Mouse (Mus musculus): Measurements from ENCODE around the gene Irf3. TPM values are rescaled to one million over a fixed set of nuclear protein-coding genes. Genes with fewer than 3 reads are reported as not detected.
"Not testable (repeated sequence)": the region's sequence is repeated elsewhere in the genome, so short reads cannot be mapped to it uniquely, and the experiment has no call there.

Gene Irf3
- polyA plus RNA-seq, 1 experiment from 2014 or later, result 75.0 TPM

DNA sequence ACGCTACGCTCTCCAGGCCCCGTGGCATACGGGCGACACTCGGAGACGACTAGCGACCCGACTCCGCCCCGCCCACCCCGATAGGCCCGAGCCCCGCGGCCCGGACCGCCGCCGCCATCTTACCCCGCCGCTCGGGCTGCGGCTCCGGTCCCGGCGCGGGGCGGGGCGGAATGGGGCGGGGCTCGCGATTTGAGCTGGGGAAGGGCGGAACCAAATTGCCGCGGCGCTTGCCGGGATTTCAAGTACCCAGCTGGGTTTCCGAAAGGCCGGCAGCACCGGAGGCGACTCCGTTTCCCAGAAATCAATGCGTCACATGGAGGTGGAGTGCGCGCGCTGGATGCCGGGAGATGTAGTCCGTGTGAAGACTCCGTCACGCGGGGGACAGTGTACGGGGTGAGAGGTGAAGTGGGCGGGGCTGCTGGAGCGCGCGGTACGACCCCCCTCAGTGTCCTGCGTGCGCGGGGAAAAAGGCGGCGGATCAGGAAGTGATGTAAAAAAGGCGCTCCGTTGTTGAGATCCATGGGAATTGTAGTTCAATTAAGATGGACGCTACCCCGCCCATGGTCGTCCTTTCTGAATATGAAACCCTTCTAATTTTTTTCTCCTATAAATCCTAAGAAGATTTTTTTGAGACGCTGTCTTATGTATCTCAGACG is 18.6 kb downstream of the Irf3 start, which contains the start of gene Scaf1:
TSS of gene Scaf1 (minus strand) at position 407 of the 656 bp plus-strand sequence.
- H3K4me1 ChIP-seq, result peaks cover 54% of the 10 kb centered on the region

GRCm38 (mm10) chr7:45016761-45017160 is 19.3 kb downstream of the Irf3 start:
- H3K4me1 ChIP-seq, result peaks cover 56% of the 10 kb centered on the region
- H3K27ac ChIP-seq, result peak overlapping the region; percentile 96
- peaks cover 5% of the 10 kb centered on the region; the same call in 1 of the 2 replicates for H3K27me3 ChIP-seq (ENCODE audit: low read depth, poor library complexity, severe bottlenecking)
- H3K9me3 ChIP-seq (replicated peaks), result no peaks in the 10 kb centered on the region
- H3K36me3 ChIP-seq, result peaks cover 24% of the 10 kb centered on the region
- 6% methylated on average over 4 of the region's 4 CpGs for WGBS
- peak overlapping the region; percentile 99 for H3K4me3 ChIP-seq
- DNase-seq (ENCODE audit: low spot score), result no peak

More for the DNA sequence above, 18.6 kb downstream of the Irf3 start, which contains the start of gene Scaf1:
- H3K27me3 ChIP-seq (ENCODE audit: low read depth, poor library complexity, severe bottlenecking), result peaks cover 5% of the 10 kb centered on the region; the same call in 1 of the 2 replicates
- 1% methylated on average over 69 of the region's 69 CpGs for WGBS
- no peaks in the 10 kb centered on the region for H3K9me3 ChIP-seq (replicated peaks)
- peaks cover 31% of the 10 kb centered on the region for H3K36me3 ChIP-seq
- peak within 1 kb of the TSS; percentile 96 for H3K27ac ChIP-seq
- DNase-seq (ENCODE audit: low spot score), result peak; percentile 99
- peak within 1 kb of the TSS; percentile 99 for H3K4me3 ChIP-seq

GRCm38 (mm10) chr7:45017242-45018061 is 20.0 kb downstream of the Irf3 start, which contains the start of gene Rras:
TSS of gene Rras (plus strand) at chr7:45017961.
- DNase-seq (ENCODE audit: low spot score), result peak; percentile 83
- H3K4me1 ChIP-seq, result peaks cover 56% of the 10 kb centered on the region
- peak within 1 kb of the TSS; percentile 99 for H3K4me3 ChIP-seq
- H3K9me3 ChIP-seq (replicated peaks), result no peaks in the 10 kb centered on the region
- WGBS, result under 1% methylated on average over 36 of the region's 36 CpGs
- H3K36me3 ChIP-seq, result peaks cover 17% of the 10 kb centered on the region
- peaks cover 5% of the 10 kb centered on the region; the same call in 1 of the 2 replicates for H3K27me3 ChIP-seq (ENCODE audit: low read depth, poor library complexity, severe bottlenecking)
- H3K27ac ChIP-seq, result peak within 1 kb of the TSS; percentile 96

DNA sequence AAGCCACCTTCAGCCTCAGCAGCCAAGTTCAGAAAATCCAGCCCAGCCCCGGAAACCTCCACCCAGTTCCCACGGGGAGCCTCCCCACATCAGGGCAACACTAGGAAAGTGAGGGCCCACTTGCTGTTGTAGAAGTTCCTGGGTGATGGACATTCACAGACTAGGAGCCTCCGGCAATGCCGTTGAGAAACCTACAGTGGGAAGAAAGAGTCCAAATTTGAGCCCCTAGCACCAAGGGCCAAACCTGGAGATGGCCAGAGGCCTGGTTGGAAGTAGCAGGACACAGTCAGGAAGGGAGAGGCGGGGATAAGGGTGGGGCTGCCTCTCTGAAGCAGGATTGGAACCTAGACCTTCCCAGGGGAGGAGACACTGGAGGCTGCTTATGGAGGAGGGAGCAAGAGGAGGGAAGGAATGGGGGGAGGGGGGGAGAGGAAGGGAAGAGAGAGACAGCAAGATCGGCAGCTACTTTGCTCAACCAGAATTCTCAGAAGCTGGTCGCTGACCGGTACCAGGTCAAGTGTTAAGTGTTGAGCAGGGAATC is 21.7 kb downstream of the Irf3 start:
- peak overlapping the region; percentile 42 for H3K27ac ChIP-seq
- DNase-seq (ENCODE audit: low spot score), result no peak
- 36% methylated on average over 8 of the region's 8 CpGs for WGBS
- no peaks in the 10 kb centered on the region for H3K9me3 ChIP-seq (replicated peaks)
- H3K36me3 ChIP-seq, result peaks cover under 1% of the 10 kb centered on the region; the same call in 1 of the 2 replicates
- H3K27me3 ChIP-seq (ENCODE audit: low read depth, poor library complexity, severe bottlenecking), result peaks cover 5% of the 10 kb centered on the region; the same call in 1 of the 2 replicates
- peak overlapping the region; percentile 99 for H3K4me3 ChIP-seq
- H3K4me1 ChIP-seq, result peaks cover 54% of the 10 kb centered on the region

- Histone ChIP-seq H3K4me1 (peaks cover 43% of the 10 kb centered on the region), H3K36me3 (0 out of 2 replicates have a peak, but pooled peaks cover 2% of the 10 kb centered on the region), H3K4me3 (peak overlapping the region; percentile 13; the same call in 1 of the 2 replicates), H3K27ac (peak overlapping the region; percentile 28; the same call in 1 of the 2 replicates), H3K9me3 (replicated peaks) (no peaks in the 10 kb centered on the region), H3K27me3 (ENCODE audit: low read depth, poor library complexity, severe bottlenecking) (peaks cover 5% of the 10 kb centered on the region; the same call in 1 of the 2 replicates)
- 80% methylated on average over 9 of the region's 9 CpGs for WGBS
- DNase-seq (ENCODE audit: low spot score), result no peak
Measured at GRCm38 (mm10) chr7:45020225-45020624, 22.8 kb downstream of the Irf3 start.

DNA sequence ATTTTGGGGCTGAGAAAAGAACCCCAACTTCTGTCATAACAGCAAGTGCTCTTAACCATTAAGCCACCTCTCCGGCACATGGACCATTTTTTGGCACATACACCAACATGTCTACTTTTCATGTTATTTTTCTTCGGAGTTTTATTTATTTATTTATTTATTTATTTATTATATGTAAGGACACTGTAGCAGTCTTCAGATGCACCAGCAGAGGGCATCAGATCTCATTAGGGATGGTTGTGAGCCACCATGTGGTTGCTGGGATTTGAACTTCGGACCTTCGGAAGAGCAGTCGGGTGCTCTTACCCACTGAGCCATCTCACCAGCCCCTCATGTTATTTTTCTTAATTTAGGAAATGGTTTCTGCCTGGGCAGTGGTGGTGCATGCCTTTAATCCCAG is 26.3 kb downstream of the Irf3 start:
- 83% methylated on average over 5 of the region's 5 CpGs for WGBS
- not testable (repeated sequence) for H3K9me3 ChIP-seq (replicated peaks); DNase-seq (ENCODE audit: low spot score); H3K4me3 ChIP-seq; H3K27me3 ChIP-seq (ENCODE audit: low read depth, poor library complexity, severe bottlenecking); H3K27ac ChIP-seq
- Histone ChIP-seq H3K36me3 (peaks cover 26% of the 10 kb centered on the region), H3K4me1 (peaks cover 23% of the 10 kb centered on the region)

DNA sequence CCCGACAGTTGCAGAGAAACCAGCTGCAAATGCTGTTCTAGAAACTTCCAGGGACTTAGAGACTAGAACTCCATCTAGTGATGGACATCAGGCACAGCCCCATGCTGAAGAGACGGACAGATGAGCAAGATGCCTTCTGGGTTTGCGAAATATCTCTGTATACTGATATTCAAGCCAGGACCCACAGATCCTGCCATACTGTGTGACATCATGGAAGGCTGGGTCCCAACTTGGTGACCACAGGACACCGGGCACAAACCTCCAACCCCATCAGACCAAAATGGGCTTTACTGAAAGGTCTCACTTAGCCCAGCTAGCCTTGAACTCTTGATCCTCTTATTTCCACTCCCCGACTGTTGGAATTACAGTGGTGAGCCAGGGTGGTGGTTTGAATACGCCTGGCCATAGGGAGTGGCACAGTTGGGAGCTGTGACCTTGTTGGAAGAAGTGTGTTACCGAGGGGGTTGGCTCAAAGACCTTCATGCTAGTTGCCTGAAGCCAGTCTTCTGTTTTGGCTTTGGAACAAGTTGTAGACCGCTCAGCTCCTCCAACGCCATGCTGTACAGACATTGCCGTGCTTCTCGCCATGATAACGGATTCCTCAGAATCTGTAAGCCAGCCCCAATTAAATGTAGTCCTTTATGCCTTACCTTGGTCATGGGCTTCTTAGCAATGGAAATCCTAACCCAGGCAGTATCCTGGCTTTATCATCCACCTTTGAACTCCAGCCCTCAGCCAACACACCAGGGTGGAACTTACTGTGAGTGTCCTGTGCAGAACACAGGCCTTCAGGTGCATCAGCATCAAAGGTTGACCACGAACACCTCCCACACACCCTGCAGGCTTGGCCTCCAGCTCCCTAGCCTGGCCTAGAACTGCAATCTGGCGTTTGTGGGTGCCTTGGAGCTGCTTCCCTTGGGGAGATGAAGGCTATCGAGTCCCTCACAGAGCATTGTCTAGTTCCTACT is 27.1 kb downstream of the Irf3 start:
- 89% methylated on average over 15 of the region's 15 CpGs for WGBS
- Histone ChIP-seq H3K27me3 (ENCODE audit: low read depth, poor library complexity, severe bottlenecking) (peaks cover 5% of the 10 kb centered on the region; the same call in 1 of the 2 replicates), H3K27ac (0 out of 2 replicates have a peak overlapping the region, but pooled peaks have one; percentile 15), H3K36me3 (peaks cover 35% of the 10 kb centered on the region), H3K4me3 (no peak overlapping the region), H3K9me3 (replicated peaks) (no peaks in the 10 kb centered on the region), H3K4me1 (peaks cover 14% of the 10 kb centered on the region)
- no peak for DNase-seq (ENCODE audit: low spot score)

DNA sequence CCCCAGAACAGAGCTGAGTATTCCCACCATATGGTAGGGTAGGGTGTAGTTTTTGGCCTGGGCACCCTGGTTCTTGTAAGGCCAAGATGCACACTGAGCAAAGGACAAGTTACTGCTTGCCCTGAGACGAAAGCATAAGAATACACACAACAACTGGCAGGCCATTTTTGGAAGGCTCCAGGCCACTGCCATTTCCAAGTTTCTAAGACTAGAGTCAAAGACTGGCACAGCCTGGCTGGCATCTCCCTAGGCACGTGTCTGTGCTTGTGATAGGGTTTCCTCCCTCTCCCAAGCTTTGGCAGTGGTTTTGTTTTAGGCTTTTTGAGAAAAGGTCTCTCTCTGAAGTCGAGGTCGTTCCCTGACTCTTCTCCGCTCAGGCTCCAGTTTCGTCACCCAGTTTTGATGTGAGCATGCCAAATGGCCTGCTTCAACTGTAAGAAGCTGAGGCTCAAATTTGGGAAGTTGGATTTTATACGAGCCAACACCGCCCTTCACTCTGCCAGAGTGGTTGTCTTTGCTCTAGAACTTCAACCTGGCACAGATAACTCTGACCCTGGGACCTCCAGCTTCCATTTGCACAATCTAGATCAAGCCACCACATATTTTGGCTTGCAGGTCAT is 28.3 kb downstream of the Irf3 start:
- DNase-seq (ENCODE audit: low spot score), result no peak
- H3K36me3 ChIP-seq, result peaks cover 46% of the 10 kb centered on the region
- H3K27me3 ChIP-seq (ENCODE audit: low read depth, poor library complexity, severe bottlenecking), result no peaks in the 10 kb centered on the region
- 74% methylated on average over 8 of the region's 8 CpGs for WGBS
- H3K4me1 ChIP-seq, result 0 out of 2 replicates have a peak, but pooled peaks cover 5% of the 10 kb centered on the region
- H3K4me3 ChIP-seq, result no peak overlapping the region
- H3K27ac ChIP-seq, result no peak overlapping the region
- no peaks in the 10 kb centered on the region for H3K9me3 ChIP-seq (replicated peaks)

DNA sequence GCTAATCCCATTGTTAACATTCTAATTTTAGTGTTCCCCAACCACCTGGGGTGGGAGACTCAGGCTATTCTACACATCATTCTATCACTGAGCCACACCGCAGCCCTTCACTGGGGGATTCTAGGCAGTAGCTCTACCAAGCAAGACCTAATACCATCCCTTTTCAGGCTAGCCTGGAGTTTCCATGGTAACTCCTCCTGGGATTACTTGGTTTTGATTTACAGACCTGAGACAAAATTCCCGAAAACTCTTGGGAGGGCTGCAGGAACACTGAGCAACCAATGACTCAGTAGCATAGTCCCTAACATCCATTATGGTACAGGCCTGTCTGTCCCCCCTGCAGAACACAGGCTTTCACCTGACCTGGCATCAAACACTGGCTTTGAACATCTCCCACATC is 28.8 kb downstream of the Irf3 start:
- H3K4me1 ChIP-seq, result 0 out of 2 replicates have a peak, but pooled peaks cover under 1% of the 10 kb centered on the region
- H3K4me3 ChIP-seq, result no peak overlapping the region
- no peaks in the 10 kb centered on the region for H3K27me3 ChIP-seq (ENCODE audit: low read depth, poor library complexity, severe bottlenecking)
- DNase-seq (ENCODE audit: low spot score), result no peak
- no peaks in the 10 kb centered on the region for H3K9me3 ChIP-seq (replicated peaks)
- WGBS, result 75% methylated on average over 2 of the region's 2 CpGs
- no peak overlapping the region for H3K27ac ChIP-seq
- H3K36me3 ChIP-seq, result peaks cover 52% of the 10 kb centered on the region

DNA sequence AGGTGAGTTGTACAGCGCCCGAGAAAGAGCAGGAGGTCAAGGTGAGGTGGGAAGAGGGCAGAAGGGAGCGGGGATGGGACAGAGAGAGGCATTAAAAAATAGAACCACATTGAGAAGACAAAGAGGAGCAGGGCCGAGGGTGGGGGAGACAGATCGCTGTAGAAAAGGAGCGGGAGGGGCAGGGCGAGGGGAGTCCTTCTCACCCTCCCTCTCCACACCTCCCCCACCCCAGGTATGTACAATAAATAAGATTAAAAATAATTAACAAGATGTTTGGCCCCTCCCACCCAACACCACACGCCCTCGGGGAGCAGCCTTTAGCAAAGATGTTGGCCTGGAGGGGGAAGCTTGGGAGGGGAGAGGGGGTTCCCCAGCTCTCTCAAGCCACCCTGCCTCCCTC is 30.3 kb downstream of the Irf3 start:
- H3K9me3 ChIP-seq (replicated peaks), result no peaks in the 10 kb centered on the region
- H3K4me3 ChIP-seq, result no peak overlapping the region
- H3K4me1 ChIP-seq, result no peaks in the 10 kb centered on the region
- H3K36me3 ChIP-seq, result peaks cover 67% of the 10 kb centered on the region
- H3K27ac ChIP-seq, result no peak overlapping the region
- DNase-seq (ENCODE audit: low spot score), result no peak
- H3K27me3 ChIP-seq (ENCODE audit: low read depth, poor library complexity, severe bottlenecking), result no peaks in the 10 kb centered on the region
- WGBS, result 90% methylated on average over 9 of the region's 9 CpGs

- Histone ChIP-seq H3K4me1 (no peaks in the 10 kb centered on the region), H3K4me3 (no peak overlapping the region), H3K27me3 (ENCODE audit: low read depth, poor library complexity, severe bottlenecking) (no peaks in the 10 kb centered on the region), H3K9me3 (replicated peaks) (no peaks in the 10 kb centered on the region), H3K27ac (no peak overlapping the region), H3K36me3 (peaks cover 73% of the 10 kb centered on the region)
- DNase-seq (ENCODE audit: low spot score), result no peak
- WGBS, result 92% methylated on average over 11 of the region's 11 CpGs
Measured at GRCm38 (mm10) chr7:45028351-45028750, 30.9 kb downstream of the Irf3 start.
